Mouse (Mus musculus) kidney, adult 2 months (tissue): ENCODE measurements at regions not wholly inside any gene's neighbourhood (a gene's known extent, or its start where the extent isn't known, plus 50 kb on each side); places are given as distances from the start of the nearest gene placed in this dataset.

ENCODE experiments used
- CTCF ChIP-seq: fragments of 200-500 bp; conservative IDR thresholded peaks from 2 replicates; pipeline ENCODE4 v1.5.1; 2011; ENCODE audit warnings: low read depth, mild to moderate bottlenecking, control low read depth, low read length, moderate library complexity, mixed read lengths; ENCODE audit not compliant: insufficient read depth, insufficient read length
- POLR2A ChIP-seq: fragments of 200-500 bp; IDR thresholded peaks from one replicate; pipeline ENCODE4 v1.6.1; 2011; ENCODE audit warnings: low read depth, low read length, control low read depth

- TF ChIP-seq POLR2A (no peak), CTCF (no peak)
Observed at GRCm38 (mm10) chr13:55929814-55930213, 93.8 kb upstream of the Pitx1 start.
